Mouse (Mus musculus) erythroblast, embryonic 14.5 days (primary cell): ENCODE measurements around the gene Ipo13.

Experiments used
- GATA1 ChIP-seq: IDR thresholded peaks from 2 replicates; pipeline ENCODE4 v1.6.1; 2012; ENCODE audit warnings: low read length, inconsistent platforms, mixed read lengths
- TAL1 ChIP-seq: IDR thresholded peaks from 3 replicates; pipeline ENCODE4 v1.6.1; 2012; ENCODE audit warnings: low read length, inconsistent platforms, mixed read lengths

GRCm38 (mm10) chr4:117886644-117887043, 28.2 kb downstream of the Ipo13 start:
- TF ChIP-seq TAL1 (no peak), GATA1 (no peak)
